Mouse (Mus musculus) T-cell, adult 2 months (primary cell): ENCODE data around the gene Tfpt.
"Not testable (repeated sequence)": the region's sequence is repeated elsewhere in the genome, so short reads cannot be mapped to it uniquely, and the experiment has no call there.

Experiments used
- DNase-seq: peaks from one replicate; pipeline ENCODE4 v3.0.0; 2022; ENCODE audit warnings: low spot score

The Tfpt gene

DNA sequence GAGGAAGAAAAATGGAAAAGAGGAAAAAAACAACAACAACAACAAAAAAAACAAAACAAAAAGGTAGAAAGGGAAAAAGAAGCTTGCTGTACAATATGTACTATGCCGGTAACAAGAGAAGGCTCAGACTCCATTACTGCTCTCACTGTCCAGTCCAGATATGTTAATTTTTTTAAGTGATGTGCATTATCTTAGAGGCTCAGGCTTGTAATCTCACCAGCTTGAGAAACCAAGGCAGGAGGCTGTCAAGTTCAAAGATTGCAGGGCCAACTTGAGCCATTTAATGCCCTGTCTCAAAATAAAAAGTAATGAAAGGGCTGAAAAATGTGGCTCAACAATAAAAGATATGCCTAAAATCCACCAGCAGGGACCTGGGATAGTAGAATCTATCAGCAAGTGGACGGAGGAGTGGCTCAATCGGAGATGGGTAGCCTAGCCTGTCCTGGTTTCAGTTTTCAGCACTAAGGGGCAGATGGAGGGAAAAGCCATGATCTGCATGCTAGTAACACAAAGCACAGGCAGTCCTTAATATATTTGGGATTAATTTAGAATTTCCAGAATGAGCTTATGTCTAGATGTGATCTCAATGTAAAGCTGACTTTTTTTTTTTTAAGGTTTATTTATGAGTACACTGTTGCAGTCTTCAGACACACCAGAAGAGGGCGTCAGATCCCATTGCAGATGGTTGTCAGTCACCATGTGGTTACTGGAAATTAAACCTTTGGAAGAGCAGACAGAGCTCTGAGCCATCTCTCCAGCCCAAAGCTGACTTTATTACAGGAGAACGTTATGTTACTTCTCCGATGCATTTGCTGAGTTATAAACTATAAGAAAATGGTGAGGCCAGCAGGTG, 13.1 kb downstream of the Tfpt start:
- DNase-seq = no peak

- no peak for DNase-seq
Measured at GRCm38 (mm10) chr7:3616057-3616388, 13.7 kb downstream of the Tfpt start, which contains the start of gene Oscar. Oscar (minus strand) TSS chr7:3616157.

DNA sequence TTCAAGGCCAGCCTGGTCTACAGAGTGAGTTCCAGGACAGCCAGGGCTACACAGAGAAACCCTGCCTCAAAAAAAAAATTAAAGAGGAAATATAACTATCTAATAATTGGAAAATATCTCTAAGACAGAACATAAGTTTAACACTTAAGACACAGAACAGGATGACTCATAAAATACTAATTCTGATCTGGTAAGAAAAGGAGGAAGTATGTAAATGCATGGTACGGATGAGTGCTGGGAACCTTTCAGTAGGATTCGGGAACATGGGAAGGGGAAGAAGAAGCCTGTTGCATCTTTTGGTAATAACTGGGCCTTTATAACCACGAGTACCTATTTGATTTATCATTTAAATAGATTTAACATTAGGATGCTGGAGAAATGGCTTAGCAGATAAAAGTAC, 15.7 kb downstream of the Tfpt start:
- DNase-seq = no peak

- no peak for DNase-seq
Measured at GRCm38 (mm10) chr7:3611006-3611405, 18.7 kb downstream of the Tfpt start.

- no peak for DNase-seq
Measured at GRCm38 (mm10) chr7:3610437-3610836, 19.3 kb downstream of the Tfpt start.

- no peak for DNase-seq
Measured at GRCm38 (mm10) chr7:3609082-3609481, 20.6 kb downstream of the Tfpt start.

GRCm38 (mm10) chr7:3608668-3609067, 21.1 kb downstream of the Tfpt start:
- no peak for DNase-seq

GRCm38 (mm10) chr7:3607391-3607790, 22.3 kb downstream of the Tfpt start:
- DNase-seq = no peak

GRCm38 (mm10) chr7:3606798-3607197, 22.9 kb downstream of the Tfpt start:
- DNase-seq = no peak

GRCm38 (mm10) chr7:3601119-3601518, 28.6 kb downstream of the Tfpt start:
- DNase-seq = peak; percentile 65

GRCm38 (mm10) chr7:3597755-3598154, 32.0 kb downstream of the Tfpt start:
- not testable (repeated sequence) for DNase-seq

DNA sequence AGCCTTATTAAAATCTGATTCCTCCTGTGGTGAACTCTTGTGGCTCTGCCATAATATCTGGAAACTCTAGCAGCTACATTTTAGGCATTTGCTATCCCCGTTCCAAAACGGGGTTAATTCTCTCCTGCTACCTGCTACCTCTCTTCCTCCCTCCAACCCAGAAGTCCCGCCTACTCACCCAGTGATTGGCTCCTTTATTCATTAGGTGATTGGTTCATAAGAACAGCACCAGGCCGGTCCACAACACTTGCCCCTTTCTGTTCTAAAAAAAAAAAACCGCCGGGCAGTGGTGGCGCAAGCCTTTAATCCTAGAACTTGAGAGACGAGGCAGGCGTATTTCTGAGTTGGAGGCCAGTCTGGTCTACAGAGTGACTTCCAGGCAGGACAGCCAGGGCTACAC, 34.6 kb downstream of the Tfpt start:
- DNase-seq = peak; percentile 20

DNA sequence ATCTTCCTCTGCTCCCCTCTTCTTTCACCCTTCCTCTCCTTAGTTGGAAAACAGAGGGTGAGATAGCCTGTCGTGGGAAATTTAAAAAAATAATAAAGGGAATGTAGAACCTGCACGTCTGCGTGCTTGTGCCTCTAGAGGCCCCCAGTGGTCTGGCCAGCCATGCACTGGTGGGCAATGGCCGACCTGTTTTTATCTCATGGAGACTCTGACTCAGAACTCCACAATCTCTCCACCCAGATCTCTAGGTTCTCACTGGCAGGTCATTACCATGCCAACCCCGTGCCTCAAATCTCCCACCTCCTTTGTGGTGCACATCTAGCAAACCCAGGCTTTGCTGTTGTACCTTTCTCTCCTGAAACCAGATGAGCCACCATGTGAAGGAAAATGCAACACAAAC, 35.0 kb downstream of the Tfpt start:
- no peak for DNase-seq

- no peak for DNase-seq
Measured at GRCm38 (mm10) chr7:3593855-3594254, 35.9 kb downstream of the Tfpt start.

DNA sequence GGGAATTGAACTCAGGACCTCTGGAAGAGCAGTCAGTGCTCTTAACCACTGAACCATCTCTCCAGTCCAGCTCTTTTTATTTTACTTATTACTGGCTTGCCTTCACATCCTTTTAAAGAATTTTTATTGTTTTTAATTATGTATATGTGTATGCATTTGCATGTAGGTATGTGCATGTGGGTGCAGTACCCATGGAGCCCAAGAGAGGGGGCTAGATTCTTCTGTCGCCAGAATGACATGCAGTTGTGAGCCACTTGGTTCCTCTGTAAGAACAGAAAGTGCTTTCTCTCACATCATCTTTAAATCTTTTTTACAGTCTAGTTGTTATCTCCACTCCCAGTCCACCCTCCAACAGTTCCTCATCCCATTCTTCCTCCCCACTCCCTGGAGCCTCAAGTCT, 38.2 kb downstream of the Tfpt start:
- DNase-seq = no peak

- DNase-seq = no peak
Measured at GRCm38 (mm10) chr7:3590550-3590949, 39.2 kb downstream of the Tfpt start.

DNA sequence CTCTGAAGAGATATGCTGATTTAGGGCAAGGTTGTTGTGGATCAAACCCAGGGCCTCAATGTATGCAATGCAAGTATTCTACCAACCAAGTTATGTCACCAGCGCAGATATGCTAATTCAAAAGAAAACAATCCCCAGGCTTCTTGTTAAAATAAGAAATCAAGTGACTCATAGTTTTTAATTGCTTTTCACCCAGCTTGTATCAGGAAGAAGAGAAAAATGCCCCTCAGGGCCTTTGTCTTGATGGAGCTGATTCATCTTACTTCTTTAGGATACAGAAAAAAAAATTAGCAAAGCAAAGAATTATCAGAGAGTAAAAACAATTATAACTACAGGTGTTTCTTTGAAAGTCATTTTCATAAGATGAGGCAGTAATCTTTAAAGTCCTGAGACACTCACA, 42.4 kb downstream of the Tfpt start:
- no peak for DNase-seq

DNA sequence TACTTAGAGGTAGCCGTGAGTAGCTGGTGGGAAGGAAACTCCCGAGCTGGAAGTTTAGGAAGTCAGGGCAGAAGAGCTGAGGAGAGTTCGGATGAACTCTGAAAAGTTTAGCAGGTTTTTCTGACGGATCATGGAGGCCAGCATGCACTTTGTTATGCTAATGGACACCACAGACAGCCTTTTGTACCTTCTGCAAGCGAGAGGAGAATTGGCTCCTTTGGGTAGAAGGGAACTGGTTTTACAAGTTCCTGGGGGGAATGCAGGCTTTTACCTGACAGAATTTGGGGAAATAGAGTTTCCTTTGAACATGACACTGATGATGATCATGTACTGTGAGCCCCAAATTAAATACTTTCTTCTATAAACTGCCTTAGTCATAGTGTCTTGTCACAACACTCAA, 43.5 kb downstream of the Tfpt start:
- DNase-seq = no peak

- DNase-seq = no peak
Measured at GRCm38 (mm10) chr7:3585763-3586162, 44.0 kb downstream of the Tfpt start.

- no peak for DNase-seq
Measured at GRCm38 (mm10) chr7:3580029-3580428, 49.7 kb downstream of the Tfpt start.

GRCm38 (mm10) chr7:3578952-3579546, 50.7 kb downstream of the Tfpt start:
- DNase-seq = no peak

DNA sequence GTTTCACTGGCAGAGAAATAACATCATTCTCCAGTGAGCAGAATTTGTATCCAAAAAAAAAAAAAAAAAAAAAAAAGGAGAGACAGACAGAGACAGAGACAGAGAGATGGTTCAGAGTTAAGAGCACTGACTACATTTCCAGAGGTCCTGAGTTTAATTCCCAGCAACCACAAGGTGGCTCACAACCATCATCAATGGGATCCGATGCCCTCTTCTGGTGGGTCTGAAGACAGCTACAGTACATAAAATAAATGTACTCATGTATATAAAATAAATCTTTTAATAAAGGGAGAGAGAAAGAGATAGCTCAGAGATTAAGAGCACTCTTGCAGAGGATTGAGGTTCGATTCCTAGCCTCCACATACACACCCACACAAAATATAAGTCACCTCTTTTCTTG, 51.5 kb downstream of the Tfpt start:
- no peak for DNase-seq

- no peak for DNase-seq
Measured at GRCm38 (mm10) chr7:3576354-3577124, 53.2 kb downstream of the Tfpt start.
